Mouse (Mus musculus): ENCODE data around the gene Mapk8ip3. TPM values are rescaled to one million over a fixed set of nuclear protein-coding genes. Genes with fewer than 3 reads are reported as not detected.

Mapk8ip3 gene
- total and polyA plus RNA-seq, 2 experiments from 2014 or later = 13.1 to 57.8 TPM

GRCm38 (mm10) chr17:24896241-24896992 lies 40.4 kb downstream of the Mapk8ip3 start, which contains the start of gene Nme3:
TSS of gene Nme3 (plus strand) at chr17:24896500.
- TF ChIP-seq CTCF (IDR thresholded peaks at IDR 0.05; ENCODE audit: low read depth) = no peak
- no peak for TF ChIP-seq EP300 (IDR thresholded peaks at IDR 0.05; ENCODE audit: low read depth)
- H3K4me3 ChIP-seq (ENCODE audit: low read depth, low read length) = peak within 1 kb of the TSS; percentile 71
- no peaks in the 10 kb centered on the region for H3K27me3 ChIP-seq (ENCODE audit: control insufficient read depth, insufficient read depth, low read length)
- no peaks in the 10 kb centered on the region for H3K9me3 ChIP-seq (replicated peaks; ENCODE audit: control insufficient read depth, low read length)
- peaks cover 58% of the 10 kb centered on the region for H3K36me3 ChIP-seq (replicated peaks; ENCODE audit: control insufficient read depth, insufficient read depth, low read length)
- DNase-seq (ENCODE audit: low spot score) (peak; percentile 58), ATAC-seq (ENCODE audit: insufficient read depth, low read depth) (peak; percentile 47)
- H3K4me2 ChIP-seq (ENCODE audit: low read depth, low read length) = peak within 1 kb of the TSS; percentile 97
- WGBS = 1% methylated on average over 50 of the region's 50 CpGs
- peak within 1 kb of the TSS; percentile 83 for H3K27ac ChIP-seq (ENCODE audit: low read depth)
- H3K4me1 ChIP-seq (ENCODE audit: control insufficient read depth, insufficient read depth) = peaks cover 20% of the 10 kb centered on the region; the same call in 1 of the 2 replicates
- H3K9ac ChIP-seq (replicated peaks; ENCODE audit: low read depth, low read length) = peak within 1 kb of the TSS; percentile 90

- Histone ChIP-seq H3K27ac (ENCODE audit: low read depth) (peak overlapping the region; percentile 83), H3K9me3 (replicated peaks; ENCODE audit: control insufficient read depth, low read length) (no peaks in the 10 kb centered on the region), H3K27me3 (ENCODE audit: control insufficient read depth, insufficient read depth, low read length) (no peaks in the 10 kb centered on the region), H3K4me1 (ENCODE audit: control insufficient read depth, insufficient read depth) (peaks cover 20% of the 10 kb centered on the region; the same call in 1 of the 2 replicates), H3K36me3 (replicated peaks; ENCODE audit: control insufficient read depth, insufficient read depth, low read length) (peaks cover 58% of the 10 kb centered on the region), H3K9ac (replicated peaks; ENCODE audit: low read depth, low read length) (peak overlapping the region; percentile 90), H3K4me2 (ENCODE audit: low read depth, low read length) (peak overlapping the region; percentile 97), H3K4me3 (ENCODE audit: low read depth, low read length) (peak overlapping the region; percentile 71)
- DNase-seq (ENCODE audit: low spot score) (no peak), ATAC-seq (ENCODE audit: insufficient read depth, low read depth) (no peak)
- WGBS = 9% methylated on average over 23 of the region's 23 CpGs
- TF ChIP-seq CTCF (IDR thresholded peaks at IDR 0.05; ENCODE audit: low read depth) (no peak), EP300 (IDR thresholded peaks at IDR 0.05; ENCODE audit: low read depth) (no peak)
Measured at GRCm38 (mm10) chr17:24895571-24896240, 41.1 kb downstream of the Mapk8ip3 start.

GRCm38 (mm10) chr17:24894995-24895547 lies 41.7 kb downstream of the Mapk8ip3 start, which contains the start of the genes Eme2 and Mrps34:
TSS of gene Eme2 (minus strand) at chr17:24895087.
TSS of gene Mrps34 (plus strand) at chr17:24895116.
- H3K36me3 ChIP-seq (replicated peaks; ENCODE audit: control insufficient read depth, insufficient read depth, low read length) = peaks cover 58% of the 10 kb centered on the region
- DNase-seq (ENCODE audit: low spot score) (peak; percentile 84), ATAC-seq (ENCODE audit: insufficient read depth, low read depth) (peak; percentile 48)
- H3K27ac ChIP-seq (ENCODE audit: low read depth) = peak within 1 kb of the TSS; percentile 83
- 0% methylated on average over 62 of the region's 62 CpGs for WGBS
- peak within 1 kb of the TSS; percentile 97 for H3K4me2 ChIP-seq (ENCODE audit: low read depth, low read length)
- TF ChIP-seq EP300 (IDR thresholded peaks at IDR 0.05; ENCODE audit: low read depth) (no peak), CTCF (IDR thresholded peaks at IDR 0.05; ENCODE audit: low read depth) (no peak)
- H3K9me3 ChIP-seq (replicated peaks; ENCODE audit: control insufficient read depth, low read length) = no peaks in the 10 kb centered on the region
- peak within 1 kb of the TSS; percentile 71 for H3K4me3 ChIP-seq (ENCODE audit: low read depth, low read length)
- H3K9ac ChIP-seq (replicated peaks; ENCODE audit: low read depth, low read length) = peak within 1 kb of the TSS; percentile 90
- H3K4me1 ChIP-seq (ENCODE audit: control insufficient read depth, insufficient read depth) = peaks cover 20% of the 10 kb centered on the region; the same call in 1 of the 2 replicates
- no peaks in the 10 kb centered on the region for H3K27me3 ChIP-seq (ENCODE audit: control insufficient read depth, insufficient read depth, low read length)

GRCm38 (mm10) chr17:24894061-24894994 lies 42.4 kb downstream of the Mapk8ip3 start:
- ATAC-seq (ENCODE audit: insufficient read depth, low read depth) = no peak
- H3K27ac ChIP-seq (ENCODE audit: low read depth) = peak overlapping the region; percentile 83
- WGBS = 9% methylated on average over 31 of the region's 31 CpGs
- H3K9me3 ChIP-seq (replicated peaks; ENCODE audit: control insufficient read depth, low read length) = no peaks in the 10 kb centered on the region
- no peaks in the 10 kb centered on the region for H3K27me3 ChIP-seq (ENCODE audit: control insufficient read depth, insufficient read depth, low read length)
- peaks cover 20% of the 10 kb centered on the region; the same call in 1 of the 2 replicates for H3K4me1 ChIP-seq (ENCODE audit: control insufficient read depth, insufficient read depth)
- TF ChIP-seq CTCF (IDR thresholded peaks at IDR 0.05; ENCODE audit: low read depth) (no peak), EP300 (IDR thresholded peaks at IDR 0.05; ENCODE audit: low read depth) (no peak)
- peaks cover 51% of the 10 kb centered on the region for H3K36me3 ChIP-seq (replicated peaks; ENCODE audit: control insufficient read depth, insufficient read depth, low read length)
- H3K4me3 ChIP-seq (ENCODE audit: low read depth, low read length) = peak overlapping the region; percentile 71
- H3K4me2 ChIP-seq (ENCODE audit: low read depth, low read length) = peak overlapping the region; percentile 97
- DNase-seq (ENCODE audit: low spot score) = no peak
- H3K9ac ChIP-seq (replicated peaks; ENCODE audit: low read depth, low read length) = peak overlapping the region; percentile 90

Measured in heart, postnatal 0 days (tissue).